Mouse (Mus musculus): ENCODE results near the gene Large1. TPM values are rescaled to one million over a fixed set of nuclear protein-coding genes. Genes with fewer than 3 reads are reported as not detected.

Gene Large1
- polyA plus RNA-seq, 1 experiment from 2014 or later: 2.8 TPM

DNA sequence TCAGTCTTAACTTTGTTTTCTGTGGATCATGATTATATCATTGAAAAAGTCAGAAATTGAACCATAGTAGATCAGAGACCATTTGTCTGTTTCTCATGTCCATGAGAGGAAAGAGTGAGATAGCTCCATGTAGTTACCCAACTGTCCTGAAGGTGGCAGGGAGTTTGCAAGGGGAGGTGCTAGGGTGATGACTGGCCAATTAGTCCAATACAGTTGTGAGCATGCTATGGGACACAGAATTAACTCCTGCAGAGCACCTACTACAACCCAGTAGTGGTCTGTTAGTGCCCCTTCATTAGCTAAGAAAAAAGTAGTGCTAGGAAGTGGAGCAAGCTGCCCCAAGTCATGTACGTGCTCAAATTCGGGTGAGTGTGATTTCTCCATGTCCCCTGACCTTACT, 520.2 kb downstream of the Large1 start:
- Histone ChIP-seq H3K27ac (ENCODE audit: low read depth, low read length) (no peak overlapping the region), H3K27me3 (replicated peaks; ENCODE audit: control insufficient read depth, insufficient read depth, low read length) (no peaks in the 10 kb centered on the region), H3K4me2 (replicated peaks; ENCODE audit: low read depth) (no peak overlapping the region), H3K4me3 (ENCODE audit: low read depth, low read length) (no peak overlapping the region), H3K9me3 (ENCODE audit: control insufficient read depth) (no peaks in the 10 kb centered on the region), H3K9ac (ENCODE audit: low read depth, low read length) (no peak overlapping the region), H3K4me1 (replicated peaks; ENCODE audit: control insufficient read depth, insufficient read depth, low read length) (no peaks in the 10 kb centered on the region), H3K36me3 (ENCODE audit: control insufficient read depth, insufficient read depth) (no peaks in the 10 kb centered on the region)
- 78% methylated on average over 2 of the region's 2 CpGs for WGBS
- peak; percentile 38 for TF ChIP-seq CTCF (IDR thresholded peaks at IDR 0.05; ENCODE audit: low read depth)
- no peak for ATAC-seq

DNA sequence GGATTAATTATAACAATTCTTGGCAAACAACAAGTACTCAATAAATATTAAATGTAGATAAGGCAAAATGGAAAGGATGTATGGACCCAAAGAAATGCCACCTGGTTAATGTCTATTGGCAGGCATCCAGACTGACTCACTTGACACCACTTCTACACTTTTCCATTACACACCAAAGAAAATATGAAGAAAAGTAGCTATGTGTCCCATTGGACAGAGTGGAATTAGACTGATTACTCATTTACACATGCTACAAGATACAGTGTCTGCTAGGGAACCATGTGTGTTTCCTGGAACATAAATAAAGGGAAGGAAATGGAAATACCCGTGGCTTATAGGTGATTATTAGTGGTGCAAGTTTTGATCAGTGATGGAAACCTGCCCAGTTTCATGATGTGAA, 521.0 kb downstream of the Large1 start:
- H3K4me2 ChIP-seq (replicated peaks; ENCODE audit: low read depth): no peak overlapping the region
- 59% methylated on average over 1 of the region's 1 CpGs for WGBS
- H3K9ac ChIP-seq (ENCODE audit: low read depth, low read length): no peak overlapping the region
- no peak for ATAC-seq
- no peaks in the 10 kb centered on the region for H3K4me1 ChIP-seq (replicated peaks; ENCODE audit: control insufficient read depth, insufficient read depth, low read length)
- TF ChIP-seq CTCF (IDR thresholded peaks at IDR 0.05; ENCODE audit: low read depth): no peak
- H3K27me3 ChIP-seq (replicated peaks; ENCODE audit: control insufficient read depth, insufficient read depth, low read length): no peaks in the 10 kb centered on the region
- no peak overlapping the region for H3K27ac ChIP-seq (ENCODE audit: low read depth, low read length)
- H3K36me3 ChIP-seq (ENCODE audit: control insufficient read depth, insufficient read depth): no peaks in the 10 kb centered on the region
- no peak overlapping the region for H3K4me3 ChIP-seq (ENCODE audit: low read depth, low read length)
- H3K9me3 ChIP-seq (ENCODE audit: control insufficient read depth): no peaks in the 10 kb centered on the region

DNA sequence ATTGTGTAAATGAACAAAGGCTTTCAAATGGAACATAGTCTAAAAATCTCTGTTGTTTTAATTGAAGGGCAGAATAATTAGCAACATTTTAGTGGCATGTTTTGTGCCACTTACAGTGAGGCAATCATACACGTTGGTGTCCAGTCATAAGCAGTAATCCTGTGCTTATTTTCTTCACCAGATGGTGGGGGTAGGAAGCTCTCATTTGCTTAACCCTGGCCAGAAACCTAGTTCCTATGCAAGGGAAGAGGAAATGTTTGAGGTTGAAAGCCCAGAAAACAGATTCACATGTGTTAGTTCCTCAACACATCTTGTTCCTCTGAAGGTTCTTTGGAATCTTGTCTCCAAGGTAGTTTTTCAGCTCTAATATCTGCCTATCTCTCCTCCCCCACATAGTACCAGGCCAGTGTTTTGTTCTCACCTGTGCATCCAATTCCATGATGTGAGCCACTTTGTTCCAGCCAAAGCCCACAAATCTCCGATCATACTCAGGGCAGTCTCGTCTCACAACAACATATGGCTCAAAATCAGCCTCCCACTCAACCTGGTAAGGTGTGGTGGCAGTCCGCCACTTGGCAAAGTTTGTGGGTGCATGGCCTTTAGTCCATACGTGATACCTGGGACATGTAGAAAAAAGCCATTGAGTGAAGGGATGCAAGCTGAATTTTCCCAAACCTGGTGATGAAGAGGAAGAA, 535.5 kb downstream of the Large1 start:
- H3K4me2 ChIP-seq (replicated peaks; ENCODE audit: low read depth): no peak overlapping the region
- no peak overlapping the region for H3K4me3 ChIP-seq (ENCODE audit: low read depth, low read length)
- 88% methylated on average over 5 of the region's 5 CpGs for WGBS
- TF ChIP-seq CTCF (IDR thresholded peaks at IDR 0.05; ENCODE audit: low read depth): no peak
- no peak for ATAC-seq
- no peak overlapping the region for H3K9ac ChIP-seq (ENCODE audit: low read depth, low read length)
- H3K36me3 ChIP-seq (ENCODE audit: control insufficient read depth, insufficient read depth): peaks cover 6% of the 10 kb centered on the region; the same call in 1 of the 2 replicates
- H3K27me3 ChIP-seq (replicated peaks; ENCODE audit: control insufficient read depth, insufficient read depth, low read length): no peaks in the 10 kb centered on the region
- no peak overlapping the region for H3K27ac ChIP-seq (ENCODE audit: low read depth, low read length)
- H3K9me3 ChIP-seq (ENCODE audit: control insufficient read depth): no peaks in the 10 kb centered on the region
- H3K4me1 ChIP-seq (replicated peaks; ENCODE audit: control insufficient read depth, insufficient read depth, low read length): no peaks in the 10 kb centered on the region

DNA sequence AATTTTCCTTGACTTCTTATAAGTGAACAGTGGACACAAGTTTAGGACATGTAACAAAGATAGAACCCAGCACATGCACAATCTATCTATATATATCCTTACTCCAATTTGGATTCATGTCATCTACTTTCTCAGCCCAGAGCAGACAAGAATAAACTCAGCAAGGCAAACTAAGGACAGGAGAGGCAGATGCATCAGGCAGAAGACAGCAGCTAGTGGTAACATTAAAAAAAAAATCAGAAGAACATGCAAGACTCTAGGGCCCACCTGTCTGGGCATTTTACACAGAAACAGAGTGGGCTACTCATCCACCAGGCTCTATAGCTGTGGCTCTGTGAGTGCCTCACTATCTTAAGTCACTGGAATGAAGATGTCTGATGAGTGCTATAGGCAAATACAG, 536.7 kb downstream of the Large1 start:
- H3K9ac ChIP-seq (ENCODE audit: low read depth, low read length): no peak overlapping the region
- no peak for TF ChIP-seq CTCF (IDR thresholded peaks at IDR 0.05; ENCODE audit: low read depth)
- H3K4me2 ChIP-seq (replicated peaks; ENCODE audit: low read depth): no peak overlapping the region
- no peaks in the 10 kb centered on the region for H3K4me1 ChIP-seq (replicated peaks; ENCODE audit: control insufficient read depth, insufficient read depth, low read length)
- no peaks in the 10 kb centered on the region for H3K27me3 ChIP-seq (replicated peaks; ENCODE audit: control insufficient read depth, insufficient read depth, low read length)
- no peak overlapping the region for H3K27ac ChIP-seq (ENCODE audit: low read depth, low read length)
- H3K36me3 ChIP-seq (ENCODE audit: control insufficient read depth, insufficient read depth): peaks cover 6% of the 10 kb centered on the region; the same call in 1 of the 2 replicates
- H3K9me3 ChIP-seq (ENCODE audit: control insufficient read depth): no peaks in the 10 kb centered on the region
- no peak for ATAC-seq
- no peak overlapping the region for H3K4me3 ChIP-seq (ENCODE audit: low read depth, low read length)

DNA sequence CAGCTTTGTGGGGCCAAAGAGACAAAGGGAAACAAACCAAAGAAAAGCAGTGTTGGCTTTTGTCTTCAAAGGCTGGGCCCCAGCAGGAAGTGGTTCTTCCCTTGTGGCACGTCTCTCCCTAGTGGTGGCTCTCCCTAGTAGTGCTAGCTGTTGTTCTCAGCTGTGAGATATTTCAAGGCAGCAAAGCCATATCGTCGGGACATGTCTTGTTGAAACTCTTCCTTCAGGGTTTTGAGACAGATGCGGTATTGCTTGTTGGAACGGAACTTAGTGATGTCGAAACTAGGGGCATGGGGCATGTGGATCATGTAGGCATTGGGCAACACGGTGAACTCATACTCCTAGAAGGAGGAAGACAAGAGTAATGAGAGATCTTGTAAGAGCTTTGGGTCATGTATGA, 537.7 kb downstream of the Large1 start:
- ATAC-seq: no peak
- Histone ChIP-seq H3K9ac (ENCODE audit: low read depth, low read length) (no peak overlapping the region), H3K36me3 (ENCODE audit: control insufficient read depth, insufficient read depth) (peaks cover 6% of the 10 kb centered on the region; the same call in 1 of the 2 replicates), H3K4me1 (replicated peaks; ENCODE audit: control insufficient read depth, insufficient read depth, low read length) (no peaks in the 10 kb centered on the region), H3K4me3 (ENCODE audit: low read depth, low read length) (no peak overlapping the region), H3K27ac (ENCODE audit: low read depth, low read length) (no peak overlapping the region), H3K27me3 (replicated peaks; ENCODE audit: control insufficient read depth, insufficient read depth, low read length) (no peaks in the 10 kb centered on the region), H3K9me3 (ENCODE audit: control insufficient read depth) (no peaks in the 10 kb centered on the region), H3K4me2 (replicated peaks; ENCODE audit: low read depth) (no peak overlapping the region)
- WGBS: 87% methylated on average over 7 of the region's 7 CpGs
- TF ChIP-seq CTCF (IDR thresholded peaks at IDR 0.05; ENCODE audit: low read depth): no peak; the same call in 1 of the 2 replicates

DNA sequence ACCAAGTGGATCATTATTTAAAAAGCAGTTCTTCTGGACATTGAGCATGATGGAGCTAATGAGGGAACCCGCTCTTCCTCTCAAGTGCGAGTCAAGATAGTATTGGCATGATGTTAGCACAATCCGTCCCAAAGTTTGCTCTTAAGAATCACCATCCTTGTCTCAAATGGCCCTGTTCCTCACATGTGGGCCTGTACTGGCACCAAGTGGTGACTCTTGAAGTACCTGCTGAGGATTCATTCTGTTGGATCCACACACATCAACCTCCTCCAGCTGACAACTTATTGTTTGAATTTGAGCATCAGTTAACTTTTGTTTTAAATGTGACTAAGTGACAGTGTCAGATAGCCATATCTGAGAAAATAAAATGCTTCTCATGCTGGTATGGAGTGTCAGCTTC, 540.6 kb downstream of the Large1 start:
- no peaks in the 10 kb centered on the region for H3K4me1 ChIP-seq (replicated peaks; ENCODE audit: control insufficient read depth, insufficient read depth, low read length)
- peak; percentile 40 for TF ChIP-seq CTCF (IDR thresholded peaks at IDR 0.05; ENCODE audit: low read depth)
- no peak overlapping the region for H3K27ac ChIP-seq (ENCODE audit: low read depth, low read length)
- WGBS: 89% methylated on average over 3 of the region's 3 CpGs
- H3K9me3 ChIP-seq (ENCODE audit: control insufficient read depth): no peaks in the 10 kb centered on the region
- no peak overlapping the region for H3K4me3 ChIP-seq (ENCODE audit: low read depth, low read length)
- no peaks in the 10 kb centered on the region for H3K27me3 ChIP-seq (replicated peaks; ENCODE audit: control insufficient read depth, insufficient read depth, low read length)
- no peak overlapping the region for H3K4me2 ChIP-seq (replicated peaks; ENCODE audit: low read depth)
- peaks cover 6% of the 10 kb centered on the region; the same call in 1 of the 2 replicates for H3K36me3 ChIP-seq (ENCODE audit: control insufficient read depth, insufficient read depth)
- ATAC-seq: no peak
- H3K9ac ChIP-seq (ENCODE audit: low read depth, low read length): no peak overlapping the region

Data from intestine, postnatal 0 days (tissue).